Mouse (Mus musculus) neural tube, embryonic 15.5 days (tissue): ENCODE measurements around the gene Phox2b. TPM values are rescaled to one million over a fixed set of nuclear protein-coding genes. Genes with fewer than 3 reads are reported as not detected.

Source experiments
- ATAC-seq: fragments of 200-750 bp; cut with Nextera tagmentation; 2 replicates; pipeline ENCODE4 v1.8.0; 2017; ENCODE audit warnings: mild to moderate bottlenecking, moderate TSS enrichment, moderate library complexity; ENCODE audit not compliant: low FRiP score
- H3K27ac ChIP-seq: fragments of 300-500 bp; sonication (generic); replicated peaks from 2 replicates; pipeline ENCODE4 v1.5.1; 2015; ENCODE audit warnings: mild to moderate bottlenecking, inconsistent platforms
- H3K27me3 ChIP-seq: fragments of 300-500 bp; sonication (generic); replicated peaks from 2 replicates; pipeline ENCODE4 v1.6.1; 2015; ENCODE audit warnings: inconsistent platforms
- H3K36me3 ChIP-seq: fragments of 300-500 bp; sonication (generic); 2 replicates; pipeline ENCODE4 v1.6.1; 2015; ENCODE audit warnings: inconsistent platforms
- H3K4me1 ChIP-seq: fragments of 300-500 bp; sonication (generic); 2 replicates; pipeline ENCODE4 v1.6.1; 2015; ENCODE audit warnings: inconsistent platforms
- H3K4me2 ChIP-seq: fragments of 300-500 bp; sonication (generic); 2 replicates; pipeline ENCODE4 v1.6.1; 2015; ENCODE audit warnings: inconsistent platforms, mild to moderate bottlenecking, moderate library complexity
- H3K4me3 ChIP-seq: fragments of 300-500 bp; sonication (generic); replicated peaks from 2 replicates; pipeline ENCODE4 v1.5.1; 2015; ENCODE audit warnings: mild to moderate bottlenecking, inconsistent platforms
- H3K9ac ChIP-seq: fragments of 300-500 bp; sonication (generic); replicated peaks from 2 replicates; pipeline ENCODE4 v1.6.1; 2015; ENCODE audit warnings: mild to moderate bottlenecking, inconsistent platforms
- H3K9me3 ChIP-seq: fragments of 300-500 bp; sonication (generic); replicated peaks from 2 replicates; pipeline ENCODE4 v1.6.1; 2016; ENCODE audit warnings: inconsistent platforms
- WGBS: fragments of 180-500 bp; shearing (Covaris S2); methylation state at CpG from one replicate; pipeline ENCODE4 v1.1.7; 2015; ENCODE audit warnings: mixed read lengths; 5-methylcytosine and 5-hydroxymethylcytosine counted together
- microRNA-seq: library from miRNA; unstranded; fragments of <30 nt; microRNA quantifications from one replicate; pipeline ENCODE4, GENCODE M21; 2017
- polyA plus RNA-seq: library from polyadenylated mRNA; unstranded; fragments of >200 nt; fragmentation: Nextera tagmentation; extraction: Ambion mirVana; gene quantifications from 2 replicates; pipeline ENCODE4 v1.2.1, GENCODE M21; 2015

The Phox2b gene
- polyA plus RNA-seq, 1 experiment from 2014 or later, result 2.6 TPM

DNA sequence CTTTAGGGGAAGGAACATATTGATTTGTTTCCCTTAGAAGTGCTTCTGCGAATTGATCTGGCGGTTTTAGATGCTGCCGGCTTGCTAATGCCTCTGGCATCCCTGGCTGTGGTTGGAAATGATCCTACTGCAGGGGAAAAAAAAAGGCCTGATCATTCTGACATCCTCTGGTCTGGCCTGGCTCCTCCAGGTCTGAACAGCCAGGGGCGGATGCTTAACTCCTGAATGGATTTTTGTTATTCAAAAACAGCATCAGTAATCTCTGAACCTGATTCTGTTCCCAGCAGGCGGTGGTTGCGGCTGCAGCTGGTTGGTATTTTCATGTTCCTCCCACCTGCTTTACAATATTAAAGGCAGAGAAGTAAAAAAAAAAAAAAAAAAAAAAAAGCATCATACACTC lies 16.0 kb downstream of the Phox2b start:
- H3K9ac ChIP-seq, result no peak overlapping the region
- ATAC-seq, result no peak
- H3K9me3 ChIP-seq, result 0 out of 2 replicates have a peak, but pooled peaks cover 3% of the 10 kb centered on the region
- H3K27me3 ChIP-seq, result peaks cover 17% of the 10 kb centered on the region
- no peaks in the 10 kb centered on the region for H3K36me3 ChIP-seq
- no peak overlapping the region for H3K4me2 ChIP-seq
- no peak overlapping the region for H3K4me3 ChIP-seq
- WGBS, result 47% methylated on average over 6 of the region's 6 CpGs
- no peak overlapping the region for H3K27ac ChIP-seq
- no peaks in the 10 kb centered on the region for H3K4me1 ChIP-seq

GRCm38 (mm10) chr5:67063596-67063995 lies 35.5 kb downstream of the Phox2b start:
- H3K4me2 ChIP-seq, result no peak overlapping the region
- H3K9me3 ChIP-seq, result no peaks in the 10 kb centered on the region
- 88% methylated on average over 9 of the region's 9 CpGs for WGBS
- H3K4me1 ChIP-seq, result no peaks in the 10 kb centered on the region
- no peak for ATAC-seq
- no peaks in the 10 kb centered on the region for H3K36me3 ChIP-seq
- H3K27ac ChIP-seq, result no peak overlapping the region
- 0 out of 2 replicates have a peak, but pooled peaks cover 3% of the 10 kb centered on the region for H3K27me3 ChIP-seq
- H3K9ac ChIP-seq, result no peak overlapping the region
- H3K4me3 ChIP-seq, result no peak overlapping the region

DNA sequence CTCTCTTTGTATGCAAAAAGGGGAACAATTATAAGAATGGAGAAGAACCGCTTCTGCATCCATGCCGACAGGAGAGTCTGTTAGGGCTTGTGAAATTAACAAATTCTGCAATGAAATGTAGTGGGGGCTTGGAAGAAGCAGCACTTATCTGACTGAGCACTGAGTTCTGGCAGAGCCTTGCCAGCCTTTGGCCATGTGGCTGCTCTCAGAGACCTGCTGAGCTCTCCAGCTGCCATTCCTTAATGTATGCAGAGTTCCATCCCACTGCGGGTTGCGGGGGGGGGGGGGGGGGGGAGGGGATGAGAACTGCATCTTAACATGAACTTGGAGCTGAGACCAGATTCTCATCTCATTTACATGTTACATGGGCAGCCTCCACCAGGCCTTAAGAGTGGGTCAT lies 38.6 kb downstream of the Phox2b start:
- no peak for ATAC-seq
- Histone ChIP-seq H3K9ac (no peak overlapping the region), H3K27ac (no peak overlapping the region), H3K36me3 (0 out of 2 replicates have a peak, but pooled peaks cover under 1% of the 10 kb centered on the region), H3K27me3 (no peaks in the 10 kb centered on the region), H3K9me3 (no peaks in the 10 kb centered on the region), H3K4me3 (no peak overlapping the region), H3K4me1 (no peaks in the 10 kb centered on the region), H3K4me2 (no peak overlapping the region)
- 62% methylated on average over 2 of the region's 4 CpGs for WGBS

GRCm38 (mm10) chr5:67057803-67058202 lies 41.3 kb downstream of the Phox2b start:
- Histone ChIP-seq H3K4me2 (no peak overlapping the region), H3K9ac (no peak overlapping the region), H3K36me3 (peaks cover 8% of the 10 kb centered on the region), H3K27ac (no peak overlapping the region), H3K27me3 (no peaks in the 10 kb centered on the region), H3K9me3 (no peaks in the 10 kb centered on the region), H3K4me1 (no peaks in the 10 kb centered on the region), H3K4me3 (no peak overlapping the region)
- 89% methylated on average over 6 of the region's 6 CpGs for WGBS
- ATAC-seq, result no peak

DNA sequence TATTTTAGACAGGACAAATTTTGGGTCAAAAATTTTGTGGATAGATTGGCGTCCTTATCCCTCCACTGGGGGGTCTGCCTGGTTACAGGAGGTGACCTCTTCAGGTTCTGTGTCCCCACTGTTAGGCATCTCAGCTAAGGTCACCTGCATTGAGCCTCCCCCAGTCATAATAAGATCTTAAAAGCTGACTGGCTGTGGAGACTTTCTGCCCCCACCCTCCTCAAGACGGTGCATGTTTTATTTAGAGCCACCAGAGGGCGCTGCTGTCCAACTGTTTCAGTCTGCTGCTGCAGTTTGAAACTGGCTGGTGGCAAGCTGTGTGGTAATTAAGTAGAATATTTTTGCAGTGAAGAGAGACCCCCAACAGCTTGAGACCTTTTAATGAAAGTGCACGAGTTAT lies 51.1 kb downstream of the Phox2b start:
- Histone ChIP-seq H3K4me1 (no peaks in the 10 kb centered on the region), H3K27ac (no peak overlapping the region), H3K9ac (no peak overlapping the region), H3K4me3 (no peak overlapping the region), H3K4me2 (no peak overlapping the region), H3K27me3 (no peaks in the 10 kb centered on the region; the same call in 1 of the 2 replicates), H3K36me3 (peaks cover 20% of the 10 kb centered on the region), H3K9me3 (no peaks in the 10 kb centered on the region)
- WGBS, result 16% methylated on average over 4 of the region's 4 CpGs
- ATAC-seq, result peak; percentile 74

Small RNA genes within 50 kb of the gene (microRNA-seq; reads per million reads assigned to microRNA genes)
- gene Gm23841, result not detected

Other genes starting within 250 kb of the Phox2b start
- gene Tmem33, start 161.3 kb upstream of the Phox2b start, polyA plus RNA-seq, result 78.2 and 81.3 TPM in 2 replicates
- gene Slc30a9, start 207.7 kb upstream of the Phox2b start, polyA plus RNA-seq, result 150 and 171 TPM in 2 replicates